Mouse (Mus musculus) CD4-positive, CD25-positive, alpha-beta regulatory T cell, adult 9 weeks (primary cell): ENCODE data around the gene Vps33a. TPM values are rescaled to one million over a fixed set of nuclear protein-coding genes. Genes with fewer than 3 reads are reported as not detected.

Source experiments
- polyA plus RNA-seq: library from polyadenylated mRNA; unstranded; fragments of 100-300 nt; shearing (Covaris generic); gene quantifications from one replicate; pipeline ENCODE4 v1.2.1, GENCODE M21; 2017

Vps33a gene
- polyA plus RNA-seq = 60.0 TPM

GRCm38 (mm10) chr5:123572357-123573186, at the start of gene Vps33a:
Vps33a (minus strand) TSS chr5:123573038.

GRCm38 (mm10) chr5:123525281-123525680, 47.6 kb downstream of the Vps33a start, which contains the start of gene Gm49027:
Gm49027 (minus strand) TSS chr5:123525488.

GRCm38 (mm10) chr5:123523692-123524392, 49.0 kb downstream of the Vps33a start, which contains the start of gene Diablo:
Diablo (minus strand) TSS chr5:123524176.

GRCm38 (mm10) chr5:123510160-123510559, 62.7 kb downstream of the Vps33a start, which contains the start of gene B3gnt4:
B3gnt4 (plus strand) TSS chr5:123510460.

GRCm38 (mm10) chr5:123489112-123489785, 83.6 kb downstream of the Vps33a start, which contains the start of the genes Lrrc43 and Il31:
Lrrc43 (plus strand) TSS chr5:123489305.
Il31 (minus strand) TSS chr5:123489489.

Other genes starting within 250 kb of the Vps33a start
- 9.4 TPM for gene Bcl7a, start 229.2 kb downstream of the Vps33a start, polyA plus RNA-seq
- gene Mlxip, start 178.2 kb downstream of the Vps33a start, polyA plus RNA-seq = 16.2 TPM
- not detected for gene Lrrc43, start 83.7 kb downstream of the Vps33a start, polyA plus RNA-seq
- gene Il31, start 83.5 kb downstream of the Vps33a start, polyA plus RNA-seq = not detected
- gene B3gnt4, start 62.6 kb downstream of the Vps33a start, polyA plus RNA-seq = 1.3 TPM
- 136 TPM for gene Diablo, start 48.9 kb downstream of the Vps33a start, polyA plus RNA-seq
- gene Gm49027, start 47.5 kb downstream of the Vps33a start, polyA plus RNA-seq = not detected
- gene Clip1, start 111.6 kb upstream of the Vps33a start, polyA plus RNA-seq = 102 TPM
- gene Zcchc8, start 148.1 kb upstream of the Vps33a start, polyA plus RNA-seq = 98.7 TPM
- gene Rsrc2, start 176.4 kb upstream of the Vps33a start, polyA plus RNA-seq = 207 TPM
- 2.9 TPM for gene Kntc1, start 176.7 kb upstream of the Vps33a start, polyA plus RNA-seq